Mouse (Mus musculus): ENCODE measurements around the gene Gm42517. TPM values are rescaled to one million over a fixed set of nuclear protein-coding genes. Genes with fewer than 3 reads are reported as not detected.

Gene Gm42517
- total RNA-seq, 2 experiments from 2014 or later = 61.9 to 70.5 TPM

DNA sequence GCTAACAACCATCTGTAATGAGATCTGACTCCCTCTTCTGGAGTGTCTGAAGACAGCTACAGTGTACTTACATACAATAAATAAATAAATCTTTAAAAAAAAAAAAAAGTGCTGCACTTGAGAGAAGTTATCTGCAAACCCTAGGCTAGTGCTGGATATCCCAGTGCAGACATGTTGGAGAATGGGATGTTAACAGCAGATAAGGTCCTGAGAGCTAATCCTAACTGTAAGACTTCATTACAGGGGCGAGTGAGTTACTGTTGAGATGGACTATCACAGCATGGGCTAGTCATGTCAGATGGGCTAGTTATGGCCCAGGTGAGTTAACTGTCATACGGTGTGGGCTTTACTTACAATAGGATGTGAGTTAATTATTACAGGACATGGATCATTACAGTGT lies 13.7 kb downstream of the Gm42517 start:
- no peak for DNase-seq (ENCODE audit: low spot score in 2 of 2)

DNA sequence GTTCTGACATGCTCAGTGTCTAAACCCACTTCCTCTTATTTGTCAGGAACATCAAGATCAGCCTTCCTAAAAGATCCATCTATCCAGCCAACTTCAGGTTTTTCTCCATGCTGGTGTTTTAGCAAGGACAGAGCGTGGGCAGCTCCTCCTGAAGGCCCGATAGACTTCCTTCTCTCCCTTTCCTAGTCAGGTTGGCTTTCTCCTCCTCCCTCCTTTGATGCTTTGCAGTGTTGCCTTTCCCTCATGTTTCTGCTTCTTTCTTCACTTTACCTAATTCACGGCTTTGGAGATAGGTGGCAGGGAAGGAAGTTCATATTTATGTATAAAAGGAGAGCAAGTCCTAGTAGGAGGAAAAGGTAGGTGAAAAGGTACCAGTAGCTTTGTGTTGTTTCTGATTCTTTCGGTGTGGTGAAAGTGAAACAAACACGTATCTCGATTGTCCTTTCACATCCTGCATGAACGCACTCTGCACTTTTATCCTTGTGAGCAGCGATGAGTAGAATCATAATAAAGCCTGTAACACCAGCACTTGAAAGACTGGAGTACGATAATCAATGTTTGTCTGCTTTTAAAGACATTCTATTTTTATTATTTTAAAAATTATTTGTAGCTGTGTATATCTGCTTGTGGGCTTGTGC lies 18.1 kb downstream of the Gm42517 start:
- DNase-seq (ENCODE audit: low spot score in 2 of 2) = no peak

- DNase-seq (ENCODE audit: low spot score in 2 of 2) = no peak
These were observed 19.9 kb downstream of the Gm42517 start for GRCm38 (mm10) chr5:108347843-108348242.

- DNase-seq (ENCODE audit: low spot score in 2 of 2) = no peak
These were observed 22.2 kb downstream of the Gm42517 start for GRCm38 (mm10) chr5:108345313-108346071.

DNA sequence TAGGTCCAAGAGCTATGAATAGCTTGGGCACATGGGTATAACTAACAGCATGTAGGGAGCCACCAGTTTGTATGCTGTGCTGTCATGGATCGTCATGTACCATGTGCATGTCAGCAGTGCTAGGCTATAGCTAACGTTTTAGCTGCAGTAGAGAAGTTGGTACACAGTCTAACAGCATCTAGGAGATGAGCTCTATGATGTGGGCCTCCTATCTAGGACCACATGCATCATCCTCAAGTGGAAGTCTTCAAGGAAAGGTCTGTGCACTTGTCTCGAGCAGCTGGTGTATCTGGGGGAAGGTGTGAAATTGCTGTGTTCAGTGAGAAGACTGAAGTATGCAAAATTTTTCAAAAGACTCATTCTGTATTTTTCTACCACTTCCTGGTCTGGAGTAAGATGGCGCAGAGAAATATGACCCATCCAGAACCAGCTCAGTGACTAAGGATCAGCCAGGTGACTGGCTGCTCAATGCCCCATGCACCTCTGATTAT lies 24.0 kb downstream of the Gm42517 start:
- no peak for DNase-seq (ENCODE audit: low spot score in 2 of 2)

DNA sequence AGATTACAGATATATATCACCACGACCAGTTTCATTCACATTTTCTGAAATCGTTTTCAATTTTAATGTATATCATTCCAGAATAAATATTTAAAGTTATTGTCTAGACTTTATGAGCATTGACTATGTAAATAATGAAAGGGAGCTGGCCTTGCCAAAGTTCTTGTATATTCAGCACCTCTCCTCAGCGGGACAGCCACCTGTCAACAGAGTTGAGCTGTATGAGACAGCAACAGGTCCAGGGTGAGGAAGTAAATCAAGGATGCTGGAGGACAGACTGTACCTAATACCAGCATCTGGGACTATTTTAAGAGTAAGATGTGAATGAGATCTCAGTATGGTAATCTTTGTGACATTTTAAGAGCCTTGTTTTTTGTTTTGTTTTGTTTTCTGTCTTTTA lies 29.7 kb downstream of the Gm42517 start:
- DNase-seq (ENCODE audit: low spot score in 2 of 2) = no peak

DNA sequence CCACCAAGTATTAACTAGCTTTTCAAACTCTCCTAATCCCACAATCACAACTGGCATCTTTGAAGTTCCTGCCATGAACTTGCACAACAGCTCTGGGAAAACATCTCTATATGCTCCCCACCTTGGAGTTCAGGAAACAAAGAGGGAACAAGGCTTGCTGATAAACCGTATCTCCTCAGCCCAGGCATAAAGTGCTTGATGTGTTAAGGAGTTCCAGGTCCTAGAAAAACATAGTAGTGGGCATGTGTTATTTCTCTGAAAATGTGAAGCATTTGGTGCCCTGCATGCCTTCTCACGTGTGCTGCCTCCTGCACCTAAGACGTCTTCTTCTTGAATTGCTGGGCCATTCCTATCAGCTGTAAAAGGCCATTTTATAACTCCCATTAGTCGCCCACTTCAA lies 30.3 kb downstream of the Gm42517 start:
- no peak for DNase-seq (ENCODE audit: low spot score in 2 of 2)

GRCm38 (mm10) chr5:108331051-108331450 lies 36.7 kb downstream of the Gm42517 start:
- no peak for DNase-seq (ENCODE audit: low spot score in 2 of 2)

Other genes starting within 250 kb of the Gm42517 start
- 10 to 100 TPM; 23.0 to 23.9 TPM for gene Tmed5, start 235.3 kb downstream of the Gm42517 start, total RNA-seq (2021)
- gene Ccdc18, start 235.0 kb downstream of the Gm42517 start, total RNA-seq (2021) = 1 to 10 TPM; 1.7 to 2.0 TPM
- 10 to 100 TPM; 50.9 to 54.1 TPM for gene Dr1, start 99.0 kb downstream of the Gm42517 start, total RNA-seq (2021)
- gene Pigg, start 55.3 kb downstream of the Gm42517 start, total RNA-seq (2021) = 1 to 10 TPM; 7.2 to 8.1 TPM
- gene Pde6b, start 20.5 kb upstream of the Gm42517 start, total RNA-seq (2021) = under 1 TPM in 1 of 2 experiments, not detected in 1; 0.25 TPM
- gene Atp5k, start 66.5 kb upstream of the Gm42517 start, total RNA-seq (2021) = 100 to 1,000 TPM; 414 to 429 TPM
- under 1 TPM; 0.41 to 0.80 TPM for gene Mfsd7a, start 81.0 kb upstream of the Gm42517 start, total RNA-seq (2021)
- gene Pcgf3, start 93.3 kb upstream of the Gm42517 start, total RNA-seq (2021) = 10 to 100 TPM; 69.3 to 71.4 TPM
- gene Cplx1, start 182.1 kb upstream of the Gm42517 start, total RNA-seq (2021) = 100 to 1,000 TPM; 396 to 463 TPM